Mouse (Mus musculus): ENCODE results near the gene Srf.
A peak's percentile ranks its signal among the peaks of the same experiment; 100 is the strongest.
"Not testable (repeated sequence)": the region's sequence is repeated elsewhere in the genome, so short reads cannot be mapped to it uniquely, and the experiment has no call there.

Srf gene

DNA sequence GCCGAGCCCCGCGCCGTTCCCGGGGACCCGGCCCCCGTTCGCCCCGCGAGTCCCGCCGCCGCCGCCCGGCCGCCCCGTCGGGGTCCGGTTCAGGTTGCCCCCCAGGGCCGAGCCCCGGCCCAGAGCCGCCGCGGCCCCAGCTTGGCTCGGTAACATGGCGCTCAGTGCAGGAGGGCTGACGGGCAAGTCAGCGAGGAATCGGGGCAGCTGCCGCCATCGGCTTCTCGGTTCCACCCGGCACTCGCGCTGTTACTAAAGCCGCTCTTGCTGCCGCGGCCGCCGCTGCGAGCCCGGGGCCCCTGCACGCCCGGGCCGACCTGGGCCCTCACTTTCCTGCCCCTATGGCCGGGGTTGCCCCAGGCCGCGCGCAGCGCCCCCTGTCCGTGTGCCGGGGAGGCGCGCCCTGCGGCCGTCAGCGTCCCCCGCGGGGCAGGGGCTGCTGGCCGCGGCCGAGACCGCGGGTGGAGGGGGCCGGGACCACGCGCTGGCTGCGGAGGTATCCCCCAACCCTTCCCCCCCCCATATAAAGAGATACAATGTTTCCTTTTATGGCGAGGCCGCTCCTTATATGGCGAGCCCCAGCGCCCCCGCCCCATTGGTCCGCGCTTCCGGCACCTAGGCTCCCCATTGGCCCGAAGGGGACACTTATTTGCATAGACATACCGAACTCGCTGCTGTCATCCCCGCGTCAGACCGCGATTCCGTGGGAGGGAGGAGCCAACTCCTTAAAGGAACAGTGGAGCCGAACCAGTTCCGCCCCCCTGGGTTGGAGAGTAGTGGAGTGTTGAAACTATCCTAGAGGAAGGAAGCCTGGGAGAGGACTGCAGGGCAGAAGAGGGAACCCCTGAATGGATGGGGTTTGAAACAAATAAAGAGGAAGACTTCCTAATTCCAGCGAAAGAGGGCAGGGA is at the start of gene Srf:
Srf (minus strand) TSS at position 503 of the 911 bp plus-strand sequence.
- DNase-seq (ENCODE audit: low read depth, low spot score) = peak; percentile 92

DNA sequence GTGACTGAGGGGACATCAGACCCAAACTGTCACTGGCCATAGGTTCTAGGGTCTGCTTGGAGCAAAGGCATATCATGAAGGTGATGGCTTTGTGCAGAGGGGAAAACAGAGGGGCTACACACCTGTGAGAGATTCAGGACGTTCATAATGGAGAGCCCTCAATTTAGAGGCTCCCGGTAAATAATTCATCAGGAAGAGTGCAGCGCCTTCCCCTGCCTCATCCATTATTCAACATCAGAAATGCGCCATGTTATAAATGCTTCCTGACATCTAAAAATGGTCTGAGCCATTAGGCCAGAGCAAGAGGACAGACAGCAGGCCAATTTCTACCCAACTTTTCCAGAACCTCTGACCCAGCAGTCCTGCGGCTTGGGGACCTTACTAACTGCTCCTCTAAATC is 49.2 kb upstream of the Srf start:
- no peak for DNase-seq (ENCODE audit: low read depth, low spot score)

DNA sequence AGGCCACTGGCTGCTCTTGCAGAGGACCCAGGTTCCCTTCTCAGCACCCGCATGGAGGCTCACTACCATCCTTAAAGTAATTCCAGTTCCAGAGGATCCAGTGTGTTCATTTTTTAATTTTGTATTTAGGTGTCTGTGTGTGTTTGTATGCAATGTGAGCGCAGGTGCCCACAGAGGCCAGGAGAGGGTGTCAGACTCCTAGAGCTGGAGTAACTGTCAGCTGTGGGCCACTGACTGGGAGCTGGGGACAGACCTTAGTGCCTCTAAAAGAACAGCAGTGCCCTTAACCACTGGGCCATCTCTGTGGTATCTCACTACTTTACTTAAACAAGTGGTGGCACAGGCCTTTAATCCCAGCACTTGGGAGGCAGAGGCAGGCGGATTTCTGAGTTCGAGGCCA is 47.3 kb upstream of the Srf start:
- no peak for DNase-seq (ENCODE audit: low read depth, low spot score)

DNA sequence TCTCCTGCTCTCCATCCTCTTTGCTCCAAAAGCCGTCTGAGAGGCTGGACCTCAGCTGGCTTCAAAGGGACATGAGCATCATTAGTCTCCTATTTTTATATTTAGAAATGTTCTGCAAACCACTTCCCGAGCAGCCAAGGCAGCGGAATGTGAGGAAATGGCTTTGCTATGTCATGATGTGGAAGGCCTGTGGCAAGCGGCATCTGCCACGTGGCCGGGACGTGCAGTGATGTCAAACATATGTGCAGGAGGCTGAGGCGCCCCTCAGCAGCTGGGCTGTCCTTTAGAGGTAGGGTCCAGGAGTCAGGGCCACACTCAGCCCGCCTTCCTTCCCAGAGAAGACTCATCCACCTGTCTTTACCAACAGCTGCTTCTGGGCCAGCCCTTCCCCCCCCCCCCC is 46.2 kb upstream of the Srf start:
- DNase-seq (ENCODE audit: low read depth, low spot score) = no peak

DNA sequence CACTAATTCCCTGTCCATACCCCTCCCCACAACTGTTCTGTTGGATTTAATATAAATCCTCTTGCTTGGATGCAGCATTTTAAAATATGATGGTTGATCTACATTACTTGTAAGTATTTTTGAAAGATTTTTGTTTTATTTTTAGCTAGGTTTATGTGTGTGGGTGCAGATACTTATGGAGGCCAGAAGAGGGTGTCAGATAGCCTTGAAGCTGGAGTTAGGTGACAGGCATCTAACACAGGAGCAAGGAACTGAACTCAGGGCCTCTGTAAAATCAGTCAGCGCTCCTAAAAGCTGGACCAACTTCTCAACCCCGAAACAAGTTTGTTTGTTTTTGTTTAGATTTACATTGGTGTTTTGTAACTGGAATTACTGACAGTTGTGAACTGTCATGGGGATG is 44.6 kb upstream of the Srf start:
- no peak for DNase-seq (ENCODE audit: low read depth, low spot score)

DNA sequence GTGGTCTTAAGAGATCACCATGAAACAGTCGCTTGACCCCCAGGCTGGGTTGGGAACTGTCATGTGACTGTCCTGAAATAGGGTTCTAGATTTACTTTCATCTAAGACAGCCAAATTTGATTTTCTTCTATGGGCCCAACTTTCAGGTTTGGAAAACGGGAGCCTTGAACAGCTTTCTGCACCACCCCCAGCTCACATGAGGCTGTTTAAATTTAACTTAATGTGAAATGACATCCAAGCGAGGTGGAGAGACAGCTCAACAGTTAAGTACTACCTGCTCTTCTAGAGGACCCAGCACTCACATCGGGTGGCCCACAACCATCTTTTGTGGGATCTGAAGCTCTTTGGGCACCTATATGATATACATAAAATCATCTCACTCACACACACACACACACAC is 43.0 kb upstream of the Srf start:
- DNase-seq (ENCODE audit: low read depth, low spot score) = no peak

DNA sequence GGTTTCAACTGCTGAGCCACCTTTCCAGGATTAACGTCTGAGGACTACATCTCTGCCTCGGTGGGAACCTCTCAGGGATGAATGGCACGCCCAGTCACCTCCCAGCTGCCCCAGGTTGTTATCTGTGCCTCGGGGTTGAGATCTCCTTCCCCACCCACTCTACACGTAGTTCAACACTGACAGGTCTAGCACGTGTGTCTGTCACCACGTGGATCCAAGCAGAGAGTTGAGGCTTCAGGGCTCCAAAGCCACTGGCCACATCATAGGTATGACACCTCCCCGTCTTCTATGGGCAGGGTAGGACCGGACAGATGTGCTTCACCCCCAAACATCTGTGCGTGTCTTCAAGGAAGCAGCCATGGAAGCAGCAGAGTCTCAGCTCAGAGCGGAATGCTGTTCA is 42.0 kb upstream of the Srf start:
- DNase-seq (ENCODE audit: low read depth, low spot score) = no peak

DNA sequence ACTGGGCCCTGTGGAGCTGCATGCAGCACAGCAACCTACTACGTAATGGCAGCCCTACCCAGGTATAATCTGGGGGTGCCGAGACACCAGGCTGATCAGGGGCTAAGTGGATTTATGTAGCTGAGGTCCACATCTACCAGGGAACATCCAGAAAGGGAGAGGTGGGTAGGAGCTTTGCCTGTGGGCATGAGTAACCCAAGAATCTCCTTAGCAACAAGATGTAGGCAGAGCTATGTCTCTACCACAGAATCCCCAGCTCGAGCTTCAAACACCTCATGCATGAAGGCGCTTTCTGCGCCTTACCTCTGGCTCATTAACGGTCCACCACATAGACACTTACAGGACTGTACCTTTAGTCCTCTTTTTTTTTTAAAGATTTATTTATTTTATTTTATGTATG is 39.4 kb upstream of the Srf start:
- no peak for DNase-seq (ENCODE audit: low read depth, low spot score)

DNA sequence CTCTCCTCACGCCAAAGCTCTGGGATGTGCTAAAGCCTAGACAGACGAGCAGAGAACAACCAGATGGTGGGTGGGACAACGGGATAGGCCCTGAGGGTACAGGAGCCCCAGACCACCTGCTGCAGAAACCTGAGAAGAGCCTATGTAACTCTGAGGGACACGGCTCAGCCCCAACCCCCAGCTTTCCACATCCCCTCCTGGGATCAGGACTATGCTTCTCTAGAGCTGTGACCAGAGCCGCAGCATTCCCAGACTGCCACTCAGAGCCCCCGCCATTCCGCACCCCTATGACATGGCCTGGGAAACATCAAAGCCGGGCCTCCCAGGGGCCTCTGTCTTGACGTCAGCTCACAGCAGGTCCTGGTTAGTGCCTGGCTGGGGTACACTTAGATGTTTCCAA is 38.6 kb upstream of the Srf start:
- DNase-seq (ENCODE audit: low read depth, low spot score) = no peak

DNA sequence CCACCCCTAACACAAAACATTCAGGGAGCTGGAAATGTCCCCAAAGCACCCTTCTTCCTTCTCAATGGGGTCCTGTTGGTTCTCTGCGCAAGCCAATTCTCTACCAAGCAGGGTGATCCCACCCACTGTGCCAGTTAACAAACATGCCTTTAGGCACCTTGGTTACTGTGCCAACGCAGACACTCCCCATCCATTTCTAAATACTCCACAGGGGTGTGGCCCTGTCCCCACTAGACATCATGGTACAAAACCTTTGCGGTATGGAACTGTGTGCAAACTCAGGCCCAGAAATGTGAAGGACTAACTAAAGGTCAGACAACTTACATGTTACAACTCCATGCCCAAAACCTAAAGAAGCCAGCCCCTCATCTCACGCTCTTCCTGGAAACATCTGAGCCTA is 37.1 kb upstream of the Srf start:
- no peak for DNase-seq (ENCODE audit: low read depth, low spot score)

DNA sequence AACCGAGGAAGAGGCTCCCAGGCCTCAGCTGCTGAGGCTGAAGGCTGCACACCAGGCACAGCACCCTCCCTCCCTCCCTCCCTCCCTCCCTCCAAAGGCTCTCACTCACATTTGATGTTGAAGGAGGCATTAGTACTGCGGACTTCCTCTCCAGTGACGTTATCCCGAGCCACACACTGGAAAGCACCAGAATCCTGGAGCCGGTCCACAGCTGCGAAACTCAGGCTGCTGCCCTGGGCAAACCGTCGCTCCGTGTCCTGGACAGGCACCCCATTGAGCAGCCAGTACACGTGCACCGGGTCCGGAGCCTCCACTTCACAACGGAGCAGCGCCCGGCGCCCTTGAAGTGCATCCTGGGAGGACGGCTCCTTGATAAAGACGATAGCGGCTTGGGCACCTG is 35.4 kb upstream of the Srf start:
- DNase-seq (ENCODE audit: low read depth, low spot score) = no peak

DNA sequence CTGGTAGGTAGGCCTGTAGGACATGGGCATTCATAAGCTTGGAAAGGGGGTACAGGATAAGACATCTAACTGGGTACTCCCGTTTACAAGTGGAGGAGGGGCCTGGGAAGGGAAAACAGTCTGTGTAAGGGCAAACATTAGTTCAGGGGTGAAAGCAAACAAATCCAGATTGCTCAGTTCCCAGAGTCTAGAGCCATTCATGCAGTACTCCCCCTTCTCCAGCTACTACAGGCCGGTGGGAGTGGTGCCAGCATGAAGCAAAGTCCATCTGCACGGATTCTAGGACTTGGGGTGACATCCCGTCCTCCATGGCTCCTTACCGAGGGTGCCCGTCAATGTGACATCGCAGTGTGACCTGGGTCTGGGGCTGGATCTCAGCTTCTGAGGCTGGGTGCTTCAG is 34.5 kb upstream of the Srf start:
- DNase-seq (ENCODE audit: low read depth, low spot score) = no peak

DNA sequence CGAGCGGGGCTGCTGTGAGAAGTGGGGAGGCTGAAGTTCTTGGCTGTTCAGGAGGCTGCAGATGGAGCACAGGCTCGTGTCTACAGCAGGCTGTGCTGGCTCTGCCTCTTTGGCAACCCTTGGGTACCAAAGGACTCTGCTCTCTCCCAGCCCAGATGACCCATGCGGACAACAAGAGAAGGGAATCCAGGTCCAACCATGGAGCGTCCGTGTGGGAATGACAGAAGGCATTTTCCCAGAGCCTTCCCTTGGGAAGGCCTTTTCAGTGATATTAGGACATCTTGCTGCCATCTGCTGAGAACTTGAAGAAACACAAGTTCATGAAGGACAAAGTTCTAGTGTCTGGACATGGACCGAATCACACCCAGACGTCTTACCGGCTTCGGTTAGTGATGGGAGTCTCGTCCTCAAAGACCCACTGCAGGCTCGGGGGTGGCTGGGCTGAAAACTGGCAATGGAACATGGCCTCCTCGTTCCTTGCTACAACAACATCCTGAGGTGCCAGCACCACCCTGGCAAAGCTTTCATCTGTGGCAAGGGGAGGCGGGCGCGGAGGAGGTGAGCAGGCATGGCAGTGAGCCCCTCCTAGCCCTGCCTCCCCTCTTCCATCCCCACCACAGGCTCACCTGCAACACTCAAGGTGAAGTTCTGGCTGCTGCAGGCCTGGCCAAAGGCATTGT is 33.8 kb upstream of the Srf start:
- DNase-seq (ENCODE audit: low read depth, low spot score) = no peak

DNA sequence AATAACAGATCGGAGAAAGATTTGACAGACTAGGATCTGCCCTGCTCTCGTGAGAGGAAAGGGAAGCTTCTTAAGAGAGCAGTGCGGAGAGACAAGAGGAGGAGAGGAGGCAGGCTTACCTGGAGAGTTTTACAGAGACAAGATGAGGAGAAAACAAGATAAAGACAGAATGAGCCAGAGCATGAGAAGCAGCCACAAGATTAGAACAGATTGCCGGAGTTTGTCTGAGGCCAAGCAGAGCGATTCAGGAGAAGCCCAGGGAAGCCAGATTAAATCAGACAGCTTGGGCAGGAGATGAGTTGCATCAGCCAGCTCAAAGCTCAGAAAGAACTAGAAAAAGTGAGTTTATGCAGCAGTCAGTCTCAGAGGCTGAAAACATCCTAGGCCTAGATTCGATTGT is 32.9 kb upstream of the Srf start:
- DNase-seq (ENCODE audit: low read depth, low spot score) = no peak

DNA sequence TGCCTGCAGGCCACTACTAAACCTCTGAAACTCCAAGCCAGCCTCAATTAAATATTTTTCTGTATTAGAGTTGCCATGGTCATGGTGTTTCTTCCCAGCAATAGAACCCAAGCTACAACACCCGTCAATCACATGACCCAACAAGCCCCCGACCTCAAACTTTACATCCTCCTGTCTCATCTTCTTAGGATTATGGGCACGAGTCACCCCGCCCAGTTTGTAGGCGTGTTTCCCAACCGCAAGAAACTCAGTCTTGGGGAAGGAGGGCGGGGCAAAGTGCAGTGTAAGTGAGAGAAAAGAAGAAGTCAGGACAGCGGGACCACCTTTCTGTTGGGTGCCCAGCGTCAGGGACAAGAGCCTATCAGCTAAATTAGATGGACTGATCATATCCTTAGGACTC is 32.2 kb upstream of the Srf start:
- DNase-seq (ENCODE audit: low read depth, low spot score) = no peak

DNA sequence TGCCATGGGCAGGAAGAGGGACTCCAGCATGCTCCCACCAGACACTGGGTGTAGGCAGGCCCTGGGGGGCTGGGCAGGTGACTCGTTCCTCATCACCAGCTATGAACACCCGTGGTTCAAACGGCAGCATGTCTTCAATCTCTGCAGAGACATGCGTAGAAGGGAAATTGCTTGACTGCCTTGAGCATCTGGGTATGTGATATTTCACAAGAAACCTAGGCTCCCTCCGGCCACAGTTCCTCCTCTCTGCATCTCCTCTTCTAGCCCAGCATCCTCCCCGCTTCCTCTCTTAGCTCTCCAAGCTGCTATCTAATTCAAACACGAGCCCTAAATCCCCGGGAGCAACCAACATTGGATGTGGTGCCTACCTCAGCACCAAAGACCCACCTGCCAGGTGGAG is 30.4 kb upstream of the Srf start:
- no peak for DNase-seq (ENCODE audit: low read depth, low spot score)

DNA sequence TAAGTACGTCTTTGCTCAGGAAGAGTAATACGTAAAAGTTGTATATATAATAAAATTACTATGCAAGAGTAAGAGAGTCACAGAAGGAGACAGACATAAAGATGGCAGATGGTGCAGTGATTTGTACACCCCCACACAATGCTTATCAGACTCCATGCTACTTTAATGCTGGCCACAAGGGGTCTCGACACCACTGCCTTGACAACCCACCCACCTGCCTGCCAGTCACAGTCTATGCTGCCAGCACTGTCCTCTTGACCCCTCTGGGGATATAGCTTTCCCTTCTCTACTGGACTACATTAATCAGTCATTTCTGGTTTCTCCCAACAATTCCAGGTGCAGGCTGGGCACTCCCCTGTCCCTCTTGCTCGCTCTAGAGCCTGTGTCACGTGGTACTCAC is 22.7 kb upstream of the Srf start:
- no peak for DNase-seq (ENCODE audit: low read depth, low spot score)

DNA sequence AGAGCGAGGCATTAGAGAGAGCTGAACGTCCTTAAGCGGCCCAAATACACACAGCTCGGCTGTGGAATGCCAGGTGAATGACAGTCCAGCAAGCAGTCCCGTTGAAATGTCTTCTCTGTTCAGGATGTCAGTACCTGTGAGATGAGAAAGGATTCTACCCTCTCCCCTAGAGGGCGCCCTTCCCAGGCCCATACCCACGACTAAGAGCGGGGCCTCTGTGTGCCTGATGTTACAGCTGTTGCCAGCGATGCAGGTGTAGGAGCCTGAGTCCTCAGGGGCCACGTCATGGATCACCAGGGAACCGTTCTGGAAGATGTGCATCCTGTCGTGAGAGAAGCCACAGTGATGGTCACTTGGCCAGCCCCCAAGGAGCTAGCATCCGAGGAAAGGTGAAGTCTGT is 20.1 kb upstream of the Srf start:
- DNase-seq (ENCODE audit: low read depth, low spot score) = no peak

DNA sequence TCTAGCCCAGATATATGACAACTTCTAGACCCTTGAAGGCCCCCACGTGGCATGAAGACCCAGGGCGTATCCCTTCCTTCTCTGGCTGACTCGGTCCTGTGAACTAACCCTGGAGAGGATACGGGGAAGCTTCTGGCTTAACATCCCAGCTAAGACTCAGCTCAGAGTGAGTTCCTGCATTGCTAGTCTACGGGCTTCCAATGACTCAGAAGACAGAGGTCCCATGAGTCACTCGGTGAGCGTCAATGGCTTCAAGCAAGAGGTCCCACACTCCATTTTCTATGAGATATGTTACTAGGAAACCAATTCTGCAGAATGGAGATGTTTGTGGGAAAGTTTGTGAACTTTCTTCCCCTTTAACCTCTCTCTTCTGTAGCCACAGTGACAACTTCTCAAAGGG is 18.6 kb upstream of the Srf start:
- DNase-seq (ENCODE audit: low read depth, low spot score) = no peak

DNA sequence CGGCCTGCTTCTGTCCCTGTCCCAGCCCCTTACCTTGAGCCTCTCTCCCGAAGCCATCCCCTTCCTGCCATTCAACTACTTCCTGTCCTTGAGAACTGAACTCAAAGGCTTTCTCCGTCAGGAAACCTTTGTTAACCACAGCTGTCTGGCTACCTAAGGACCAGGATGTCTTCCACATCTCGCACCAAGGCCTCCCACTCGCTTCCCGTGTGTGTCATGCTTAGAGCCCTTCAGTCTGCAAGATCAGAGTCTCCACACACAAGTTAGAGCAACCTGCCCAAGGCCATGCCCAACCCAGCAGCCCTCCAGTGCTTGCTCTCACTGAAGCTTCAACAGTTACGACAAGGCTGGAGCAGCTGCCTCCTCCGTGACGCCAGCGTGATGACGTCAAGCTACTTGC is 15.0 kb upstream of the Srf start:
- no peak for DNase-seq (ENCODE audit: low read depth, low spot score)

DNA sequence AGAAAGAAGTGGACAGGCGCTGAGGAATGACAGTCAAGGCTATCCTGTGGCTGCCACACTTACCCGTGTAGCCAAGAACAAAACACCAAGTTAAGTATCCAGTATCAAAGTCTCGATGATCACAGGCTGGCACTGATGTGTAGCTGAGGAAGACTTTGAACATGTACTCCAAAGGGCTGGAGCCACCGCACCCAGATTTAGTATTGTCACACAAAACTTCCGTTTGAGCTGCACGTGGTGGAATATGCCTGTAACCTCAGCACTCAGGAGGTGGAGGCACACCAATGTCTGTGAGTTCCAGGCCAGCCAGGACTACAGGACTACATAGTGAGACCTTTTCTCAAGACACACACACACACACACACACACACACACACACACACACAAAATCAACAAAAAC is 3.2 kb upstream of the Srf start:
- DNase-seq (ENCODE audit: low read depth, low spot score) = no peak

DNA sequence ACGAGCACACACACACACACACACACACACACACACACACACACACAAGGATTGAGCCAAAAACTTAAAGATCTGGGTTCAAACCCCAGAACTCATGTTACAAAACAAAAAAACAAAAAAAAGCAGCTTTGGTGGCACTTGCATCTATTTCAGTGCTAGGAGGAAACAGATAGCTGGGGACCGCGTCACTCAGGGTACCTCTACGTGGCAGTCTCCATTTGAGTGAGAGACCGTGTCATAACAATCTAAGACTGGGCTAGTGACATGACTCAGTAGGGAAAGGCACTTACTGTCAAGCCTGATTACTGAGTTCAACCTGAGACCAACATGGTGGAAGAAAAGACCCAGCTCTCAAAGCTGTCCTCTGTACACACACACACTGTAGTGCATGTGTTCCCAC is 2.2 kb upstream of the Srf start:
- no peak for DNase-seq (ENCODE audit: low read depth, low spot score)

DNA sequence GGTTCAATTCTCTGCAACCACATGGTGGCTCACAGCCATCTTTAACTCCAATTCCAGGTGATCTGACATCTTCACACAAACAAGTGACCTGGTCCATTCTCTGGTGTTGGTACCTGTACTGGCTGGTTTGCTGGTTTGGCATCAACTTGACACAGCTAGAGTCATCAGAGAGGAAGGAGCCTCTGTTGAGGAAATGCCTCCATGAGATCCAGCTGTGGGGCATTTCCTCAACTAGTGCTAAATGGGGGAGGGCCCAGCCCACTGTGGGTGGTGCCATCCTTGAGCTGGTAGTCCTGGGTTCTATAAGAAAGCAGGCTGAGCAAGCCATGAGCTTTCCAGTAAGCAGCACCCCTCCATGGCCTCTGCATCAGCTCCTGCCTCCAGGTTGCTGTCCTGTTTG is 1.3 kb upstream of the Srf start:
- not testable (repeated sequence) for DNase-seq (ENCODE audit: low read depth, low spot score)

All from retina, postnatal 7 days (tissue).